Mouse (Mus musculus) bone marrow macrophage, adult 2 months (primary cell): ENCODE data around the gene Dgkd.

ENCODE experiments used
- CTCF ChIP-seq: IDR thresholded peaks from 2 replicates; pipeline ENCODE4 v1.5.1; 2012; ENCODE audit warnings: low read depth, mild to moderate bottlenecking, low read length, moderate library complexity
- POLR2A ChIP-seq: IDR thresholded peaks from 2 replicates; pipeline ENCODE4 v1.6.1; 2012; ENCODE audit warnings: mild to moderate bottlenecking, low read depth, low read length, borderline replicate concordance

GRCm38 (mm10) chr1:87880326-87880627 is 27.2 kb downstream of the Dgkd start:
- TF ChIP-seq CTCF: no peak
- no peak for TF ChIP-seq POLR2A
